Mouse (Mus musculus): ENCODE measurements around the gene Zfp704. TPM values are rescaled to one million over a fixed set of nuclear protein-coding genes. Genes with fewer than 3 reads are reported as not detected.

Gene Zfp704
- total RNA-seq, 2 experiments from 2014 or later = 45.5 to 50.8 TPM

DNA sequence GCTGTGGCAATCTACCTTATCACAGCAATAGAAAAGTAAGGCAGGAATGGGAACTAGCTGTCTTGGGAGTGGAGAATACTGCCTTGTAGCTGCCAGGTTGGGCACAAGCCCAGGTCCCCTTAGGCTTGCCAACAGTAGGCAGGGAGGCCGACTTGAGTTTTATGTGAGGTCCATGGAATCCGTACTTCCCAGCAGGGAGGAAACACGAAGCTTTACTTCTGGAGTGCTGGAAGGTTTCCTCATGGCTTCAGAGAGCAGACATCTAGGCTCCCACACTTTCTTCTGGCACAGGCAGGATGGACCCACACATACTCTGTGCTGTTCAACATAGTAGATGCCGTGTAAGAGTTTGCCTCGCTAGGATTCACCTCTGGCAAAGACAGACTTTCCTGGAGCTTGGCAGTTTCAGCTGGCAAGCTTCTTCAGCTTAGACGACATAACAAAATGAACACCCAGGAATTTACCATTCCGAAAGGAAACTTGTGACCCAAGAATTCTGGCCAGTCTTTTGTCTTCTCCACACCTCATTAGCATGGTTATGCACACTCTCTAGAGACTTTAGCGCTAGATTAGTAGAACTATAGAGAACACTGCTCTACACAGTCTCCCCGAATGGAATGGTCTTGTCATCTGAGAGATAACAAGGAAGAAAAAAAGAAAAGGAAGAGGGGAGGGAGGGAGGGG lies 79.6 kb downstream of the Zfp704 start:
- intact Hi-C loops (cut with DNase I) = no loop called here
- DNase-seq (ENCODE audit: extremely low spot score in 1 of 2, low spot score in 2 of 2) = peak in 1 of 2 experiments; percentile 25

DNA sequence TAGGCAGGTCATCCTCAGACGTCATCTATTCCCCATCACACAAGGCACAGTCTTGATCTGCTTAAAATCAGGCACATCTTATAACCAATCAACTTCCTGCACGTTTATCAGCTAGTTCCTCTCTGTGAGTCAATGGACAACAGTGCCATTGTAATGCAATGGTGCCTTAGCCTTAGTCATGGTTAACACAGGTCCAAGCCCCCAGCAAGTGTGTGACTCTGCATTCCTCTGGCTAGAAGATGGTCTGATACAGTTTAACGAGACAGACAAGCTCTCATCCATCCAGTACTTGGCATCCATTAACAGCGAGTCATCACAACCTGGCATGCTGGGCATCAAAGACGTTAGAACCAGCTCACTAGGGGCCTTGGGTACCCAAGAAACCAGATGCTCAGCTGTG lies 85.5 kb downstream of the Zfp704 start:
- no peak for DNase-seq (ENCODE audit: extremely low spot score in 1 of 2, low spot score in 2 of 2)
- intact Hi-C loops (cut with DNase I) = no loop called here

DNA sequence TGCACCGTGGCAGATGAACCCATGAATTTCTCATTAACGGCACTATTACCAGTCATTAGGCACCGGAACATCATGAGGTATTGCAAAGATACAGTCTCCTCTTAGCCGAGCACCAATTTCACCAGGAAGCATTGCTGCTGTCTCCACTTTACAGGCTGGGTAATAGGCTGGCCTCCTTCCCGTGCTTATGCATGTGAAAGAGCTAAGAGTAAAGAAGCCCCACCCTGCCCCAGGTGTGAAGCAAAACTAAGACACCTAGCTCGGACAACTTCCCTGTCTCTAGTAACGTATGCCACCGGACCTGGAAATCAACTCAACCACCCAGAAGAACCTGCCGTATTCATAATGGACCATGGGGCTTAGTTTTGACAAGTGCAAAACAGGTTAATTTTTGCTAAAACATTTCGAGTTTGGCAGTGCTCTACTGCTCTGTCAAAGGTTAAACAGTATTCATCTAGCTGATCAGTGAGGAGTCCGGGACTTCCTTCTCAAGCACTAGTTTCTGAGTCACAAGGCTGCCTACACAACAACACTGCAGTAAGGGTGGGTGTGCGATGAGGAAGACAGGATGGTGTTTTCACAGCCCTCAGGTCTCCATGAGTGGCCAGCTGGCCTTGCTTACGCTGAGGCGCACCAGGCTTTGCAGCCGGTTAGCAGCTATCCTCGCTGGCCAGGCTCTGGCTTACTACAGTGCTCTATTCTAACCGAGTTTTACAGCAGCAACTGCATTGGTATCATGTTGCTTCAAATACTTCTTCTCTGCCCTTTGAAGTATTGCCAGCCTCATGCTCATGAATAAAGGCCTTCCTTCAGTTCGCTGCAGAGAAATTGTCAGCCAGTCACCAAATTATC lies 86.6 kb downstream of the Zfp704 start:
- peak; percentile 48 to 51 for DNase-seq (ENCODE audit: extremely low spot score in 1 of 2, low spot score in 2 of 2)
- intact Hi-C loops (cut with DNase I) = no loop called here

DNA sequence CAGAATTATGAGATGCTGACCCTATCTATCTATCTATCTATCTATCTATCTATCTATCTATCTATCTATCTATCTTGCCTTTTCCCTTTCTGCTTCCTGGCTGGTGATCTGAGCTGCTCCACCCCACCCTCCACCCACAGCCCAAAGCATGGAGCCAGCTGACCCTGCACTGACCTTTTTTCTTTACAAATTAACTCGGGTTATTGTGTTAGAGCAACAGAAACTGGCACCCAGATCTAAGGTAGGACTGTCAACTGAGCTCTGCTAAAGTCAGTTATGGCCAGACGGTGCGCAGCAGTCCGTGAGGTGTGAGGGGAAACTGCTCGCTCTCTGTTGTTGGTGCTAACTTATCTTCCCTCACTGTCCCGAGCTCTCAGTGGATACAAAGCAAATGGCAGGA lies 87.9 kb downstream of the Zfp704 start:
- no peak for DNase-seq (ENCODE audit: extremely low spot score in 1 of 2, low spot score in 2 of 2)
- intact Hi-C loops (cut with DNase I) = no loop called here

DNA sequence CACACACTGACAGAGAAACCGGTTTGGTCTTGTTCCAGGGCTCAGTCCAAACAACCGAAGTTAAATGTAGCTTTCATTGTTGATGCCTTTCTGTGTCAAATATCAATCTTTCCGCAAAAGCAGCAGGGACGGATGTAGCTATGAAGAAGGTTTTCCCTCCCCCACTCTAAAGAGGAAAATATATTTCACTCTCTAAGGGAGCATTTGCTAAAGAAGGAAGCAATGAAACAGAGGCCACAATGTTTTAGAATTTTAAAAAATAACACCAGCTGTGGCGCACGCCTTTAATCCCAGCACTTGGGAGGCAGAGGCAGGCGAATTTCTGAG lies 89.2 kb downstream of the Zfp704 start:
- intact Hi-C loops (cut with DNase I) = no loop called here
- no peak for DNase-seq (ENCODE audit: extremely low spot score in 1 of 2, low spot score in 2 of 2)

DNA sequence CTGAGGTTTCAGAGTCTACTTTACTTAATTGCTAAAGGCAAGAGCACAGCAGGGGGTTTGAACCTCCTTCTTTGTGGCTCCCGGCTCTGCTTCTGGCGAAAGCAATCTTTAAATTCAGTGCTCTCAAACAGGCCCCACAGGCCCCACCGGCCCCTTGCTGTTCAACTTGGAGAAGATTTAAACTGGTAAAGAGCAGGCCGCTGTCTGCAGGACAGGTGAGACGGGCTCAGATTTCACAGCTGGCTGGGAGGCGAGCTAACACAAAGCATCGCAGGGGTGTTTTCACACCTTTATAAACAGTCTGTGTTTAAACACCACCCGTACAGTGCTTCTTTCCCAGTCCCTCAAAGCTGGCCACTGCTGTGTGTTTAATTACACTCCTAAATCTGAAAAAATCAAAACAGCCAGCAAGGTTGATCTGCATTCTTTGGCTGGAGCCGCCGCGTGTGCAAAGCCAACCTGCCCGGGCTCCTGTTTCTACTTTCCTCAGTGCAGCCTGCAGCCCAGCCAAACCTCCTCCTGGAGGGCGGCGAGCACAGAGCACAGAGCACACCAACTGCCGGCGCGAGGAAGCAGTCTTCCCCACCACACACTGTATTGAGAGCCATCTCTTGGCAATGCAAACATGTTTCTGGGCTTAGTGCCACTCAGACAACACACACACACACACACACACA lies 89.7 kb downstream of the Zfp704 start:
- intact Hi-C loops (cut with DNase I) = no loop called here
- peak; percentile 77 for DNase-seq (ENCODE audit: extremely low spot score in 1 of 2, low spot score in 2 of 2)

DNA sequence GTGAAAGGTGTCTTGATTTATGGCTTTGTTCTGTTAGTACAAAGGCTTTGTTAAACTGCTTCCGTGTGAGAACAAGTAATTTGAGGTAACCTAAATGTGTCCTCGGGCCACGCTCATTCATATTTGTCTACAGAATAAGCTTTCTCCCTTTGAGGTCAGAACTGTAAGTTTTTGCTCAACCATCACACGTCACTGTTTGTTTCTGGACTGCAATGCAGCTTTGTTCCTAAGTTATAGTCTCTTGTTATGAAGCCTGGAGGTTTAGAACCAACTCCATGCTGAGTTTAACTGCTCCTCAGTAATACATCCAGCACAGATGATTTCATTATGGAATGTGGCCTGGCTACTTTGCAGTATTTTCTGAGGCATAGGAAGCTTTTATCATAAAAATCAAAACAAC lies 90.4 kb downstream of the Zfp704 start:
- intact Hi-C loops (cut with DNase I) = no loop called here
- DNase-seq (ENCODE audit: extremely low spot score in 1 of 2, low spot score in 2 of 2) = no peak

DNA sequence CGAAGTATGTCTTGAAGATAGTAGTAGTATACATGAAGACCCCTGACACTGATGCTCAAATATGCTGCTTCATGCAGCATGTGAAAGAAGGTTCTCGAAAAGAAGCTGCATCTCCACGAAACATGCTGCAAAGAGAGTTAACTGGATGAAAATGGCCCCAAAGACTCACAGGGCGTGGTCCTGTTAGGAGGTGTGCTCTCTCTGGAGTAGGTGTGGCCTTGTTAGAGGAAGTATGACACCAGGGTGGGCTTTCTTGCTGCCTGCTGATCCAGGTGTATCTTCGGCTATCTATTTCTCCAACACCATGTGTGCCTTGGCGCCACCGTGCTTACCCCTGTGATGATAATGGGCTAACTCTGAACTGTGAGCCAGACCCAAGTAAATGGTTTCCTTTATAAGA lies 90.9 kb downstream of the Zfp704 start:
- intact Hi-C loops (cut with DNase I) = no loop called here
- DNase-seq (ENCODE audit: extremely low spot score in 1 of 2, low spot score in 2 of 2) = no peak

DNA sequence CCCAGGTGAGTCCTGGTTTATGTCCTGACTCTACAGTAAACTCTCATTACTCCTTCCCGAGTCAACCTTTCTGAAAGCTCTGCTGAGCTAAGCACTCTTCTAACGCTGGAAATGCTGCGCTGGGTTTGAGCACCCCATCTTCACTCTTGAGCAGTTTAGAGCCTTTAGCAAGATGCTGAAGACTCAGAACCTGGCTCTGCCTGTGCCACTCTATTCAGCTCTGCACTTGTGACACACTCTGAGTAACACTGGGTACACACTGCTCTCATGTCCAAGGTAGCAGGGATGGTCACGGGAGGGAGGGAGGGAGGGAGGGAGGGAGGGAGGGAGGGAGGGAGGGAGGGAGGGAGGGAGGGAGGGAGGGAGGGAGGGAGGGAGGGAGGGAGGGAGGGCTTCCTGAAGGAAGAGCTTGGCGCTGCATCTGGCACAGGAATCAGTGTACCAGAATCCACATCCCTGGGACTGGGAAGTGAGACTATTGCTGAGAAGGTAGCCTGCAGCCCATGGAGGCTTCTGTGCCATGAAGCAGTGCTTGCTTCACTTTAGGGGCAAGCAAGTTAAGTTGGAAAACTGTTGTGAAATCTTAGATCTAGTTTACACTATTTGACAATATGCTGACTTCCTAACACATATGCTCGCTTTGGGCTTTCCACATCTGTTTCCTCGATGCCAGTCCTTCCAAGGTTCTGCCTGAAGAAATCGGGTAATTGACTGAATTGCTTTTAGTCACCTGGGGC lies 93.6 kb downstream of the Zfp704 start:
- DNase-seq (ENCODE audit: extremely low spot score in 1 of 2, low spot score in 2 of 2) = no peak

DNA sequence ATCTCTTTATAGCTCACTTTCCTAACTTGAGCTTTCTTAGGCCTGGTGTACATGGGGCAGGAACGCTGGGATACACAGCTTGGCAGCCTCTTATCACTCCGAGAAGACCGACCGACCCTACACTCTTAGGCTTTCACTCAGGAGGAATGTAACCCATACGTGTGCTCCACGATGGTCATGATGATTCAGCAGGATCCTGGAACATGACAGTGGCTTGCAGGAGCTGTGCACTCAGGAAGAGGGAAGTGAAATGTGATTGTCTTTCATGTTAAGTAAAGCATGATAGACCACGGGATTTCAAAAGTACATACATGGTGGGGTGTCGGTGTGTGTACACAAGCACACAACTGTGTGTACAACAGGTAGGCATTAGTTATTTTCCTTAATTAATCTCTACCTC lies 94.4 kb downstream of the Zfp704 start:
- intact Hi-C loops (cut with DNase I) = no loop called here
- DNase-seq (ENCODE audit: extremely low spot score in 1 of 2, low spot score in 2 of 2) = no peak

More for the DNA sequence above, 93.6 kb downstream of the Zfp704 start:
- intact Hi-C loops (cut with DNase I) = no loop called here

DNA sequence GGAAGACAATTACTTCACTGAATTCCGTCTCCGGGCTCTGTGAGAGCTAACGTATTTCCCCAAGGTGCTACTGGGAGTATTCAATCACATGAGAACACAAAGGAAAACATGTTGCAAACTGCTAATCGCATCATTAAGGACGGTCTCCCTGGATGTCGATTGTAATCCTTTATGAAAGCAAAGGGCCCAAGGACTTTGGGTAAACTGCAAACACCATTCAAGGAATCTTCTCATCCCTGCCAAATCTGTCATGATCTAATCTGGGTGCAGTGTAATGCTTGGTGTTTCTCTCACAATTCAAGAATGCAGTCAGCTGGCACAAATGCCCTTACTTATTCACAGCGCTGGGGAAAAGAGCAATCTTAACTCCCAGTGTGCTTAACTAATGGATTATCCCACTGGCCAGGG lies 96.2 kb downstream of the Zfp704 start:
- no peak for DNase-seq (ENCODE audit: extremely low spot score in 1 of 2, low spot score in 2 of 2)
- intact Hi-C loops (cut with DNase I) = no loop called here

DNA sequence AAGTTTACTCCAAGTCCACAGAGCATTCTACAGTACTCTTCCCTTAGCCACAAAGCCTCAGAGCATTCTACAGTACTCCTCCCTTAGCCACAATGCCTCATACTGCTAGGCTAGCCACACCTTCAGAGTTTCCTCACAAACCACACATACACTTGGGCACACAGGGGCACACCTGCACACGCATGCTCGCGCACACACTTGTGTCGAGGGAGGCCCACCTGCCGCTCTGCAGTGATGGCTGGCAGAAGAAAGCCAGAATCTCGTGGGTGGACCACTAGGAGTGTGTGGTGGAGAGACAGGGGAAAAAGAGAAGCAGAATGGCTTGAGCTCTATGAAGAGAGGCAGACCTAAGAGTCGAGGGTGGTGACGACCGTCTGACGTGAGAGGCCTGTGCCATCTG lies 97.7 kb downstream of the Zfp704 start:
- no peak for DNase-seq (ENCODE audit: extremely low spot score in 1 of 2, low spot score in 2 of 2)
- intact Hi-C loops (cut with DNase I) = no loop called here

DNA sequence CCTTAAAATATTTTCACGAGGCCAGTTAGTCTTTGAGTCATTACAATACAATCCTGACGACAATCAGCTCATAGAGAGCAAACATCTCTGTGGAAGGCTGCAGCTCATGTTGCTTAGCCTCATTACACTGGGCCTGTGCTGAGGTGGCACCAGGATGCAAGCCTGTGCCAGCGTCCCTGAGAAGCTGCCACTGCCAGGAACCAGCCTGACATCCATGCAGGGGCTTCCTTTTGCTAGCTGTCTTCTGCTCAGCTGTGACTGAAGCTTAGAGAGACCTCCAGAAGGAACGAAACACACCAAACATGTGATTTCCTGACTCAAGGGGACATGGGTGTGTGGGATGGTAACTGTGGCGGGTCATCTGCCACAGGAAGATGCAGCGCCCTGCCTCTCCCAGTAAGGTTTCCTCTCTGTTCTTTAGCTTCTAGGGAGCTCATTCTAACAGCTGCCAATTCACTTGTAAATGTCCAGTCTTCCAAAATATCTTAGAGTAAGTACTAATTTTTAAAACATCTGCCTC lies 104.1 kb downstream of the Zfp704 start:
- no peak for DNase-seq (ENCODE audit: extremely low spot score in 1 of 2, low spot score in 2 of 2)
- intact Hi-C loops (cut with DNase I) = no loop called here

DNA sequence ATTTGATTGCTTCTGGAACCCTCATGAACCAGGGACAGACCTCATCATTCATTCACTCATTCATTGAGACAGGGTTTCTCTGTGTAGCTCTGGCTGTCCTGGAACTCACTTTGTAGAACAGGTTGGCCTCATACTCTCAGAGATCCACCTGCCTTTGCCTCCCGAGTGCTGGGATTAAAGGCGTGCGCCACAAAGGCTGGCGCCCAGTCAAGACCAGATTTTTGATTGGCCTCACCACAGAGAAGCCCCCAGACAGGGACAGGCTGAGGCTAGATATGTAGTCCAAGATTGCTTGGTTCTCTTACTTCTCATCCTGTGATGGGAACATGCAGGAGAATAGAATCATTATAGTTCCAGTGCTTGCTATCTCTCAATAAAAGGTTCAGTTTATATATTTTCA lies 105.5 kb downstream of the Zfp704 start:
- intact Hi-C loops (cut with DNase I) = no loop called here
- DNase-seq (ENCODE audit: extremely low spot score in 1 of 2, low spot score in 2 of 2) = no peak

DNA sequence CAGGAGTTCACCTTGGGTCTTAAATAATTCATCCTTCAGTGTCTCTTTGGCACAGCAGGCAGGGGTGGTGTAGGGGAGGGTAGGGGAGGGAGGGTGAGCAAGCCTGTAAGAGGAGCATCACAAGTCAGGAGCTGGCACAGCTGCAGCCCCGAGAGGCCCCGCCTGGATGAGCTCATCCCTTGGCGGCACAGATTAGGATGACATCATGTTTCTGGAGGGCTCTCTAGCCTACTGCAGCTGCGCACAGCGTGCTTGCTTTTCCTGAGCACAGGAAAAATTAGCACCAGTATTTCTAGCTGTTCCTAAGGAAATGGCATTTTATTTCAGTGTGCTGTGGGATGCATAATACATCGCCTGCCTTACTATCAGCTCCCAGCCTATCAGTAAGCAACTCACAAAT lies 109.2 kb downstream of the Zfp704 start:
- intact Hi-C loops (cut with DNase I) = no loop called here
- DNase-seq (ENCODE audit: extremely low spot score in 1 of 2, low spot score in 2 of 2) = peak; percentile 91 to 92

DNA sequence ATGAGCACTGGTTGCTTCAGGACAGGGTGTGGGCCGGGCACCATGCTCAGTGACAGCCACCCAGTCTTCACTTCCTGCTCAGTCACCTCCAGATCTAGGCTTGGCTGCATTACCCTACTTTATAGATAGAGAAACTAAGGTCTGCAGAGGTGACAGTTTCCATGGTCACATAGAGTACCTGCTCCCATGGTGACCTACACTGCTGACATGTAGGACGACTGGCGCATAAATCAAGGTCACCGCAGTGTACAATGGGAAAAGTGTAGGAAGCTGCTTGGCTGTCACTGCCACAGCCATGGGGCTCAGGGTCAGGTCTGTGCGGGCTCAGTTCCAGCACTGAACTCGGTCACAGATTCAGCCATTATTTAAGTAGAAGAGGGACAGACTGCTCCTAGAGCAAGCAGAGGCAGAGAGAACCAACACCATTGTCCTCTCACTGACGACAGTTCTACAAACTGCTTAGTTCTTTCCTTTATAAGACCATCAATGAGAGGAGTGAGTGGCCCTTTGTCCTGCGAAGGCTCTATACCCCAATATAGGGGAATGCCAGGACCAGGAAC lies 109.8 kb downstream of the Zfp704 start:
- no peak for DNase-seq (ENCODE audit: extremely low spot score in 1 of 2, low spot score in 2 of 2)
- intact Hi-C loops (cut with DNase I) = no loop called here

DNA sequence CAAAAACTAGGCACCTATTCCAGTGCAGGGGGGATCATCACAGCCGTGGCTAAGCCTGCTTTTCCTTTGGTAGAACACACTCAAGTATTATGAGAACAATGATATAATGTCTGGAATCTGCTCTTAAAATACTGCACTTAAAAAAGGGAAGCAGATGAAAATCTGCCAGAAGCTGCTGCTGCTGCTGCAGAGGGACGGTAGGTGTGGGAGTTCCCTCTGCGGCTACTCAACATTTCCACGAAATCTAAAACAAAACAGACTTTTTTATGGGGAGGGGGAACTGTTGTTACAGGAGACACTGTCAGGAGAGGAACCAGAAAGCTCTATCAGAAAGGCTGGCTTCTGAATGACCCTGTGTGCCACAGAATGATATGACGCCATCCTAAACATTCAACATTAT lies 110.4 kb downstream of the Zfp704 start:
- intact Hi-C loops (cut with DNase I) = no loop called here
- no peak for DNase-seq (ENCODE audit: extremely low spot score in 1 of 2, low spot score in 2 of 2)

DNA sequence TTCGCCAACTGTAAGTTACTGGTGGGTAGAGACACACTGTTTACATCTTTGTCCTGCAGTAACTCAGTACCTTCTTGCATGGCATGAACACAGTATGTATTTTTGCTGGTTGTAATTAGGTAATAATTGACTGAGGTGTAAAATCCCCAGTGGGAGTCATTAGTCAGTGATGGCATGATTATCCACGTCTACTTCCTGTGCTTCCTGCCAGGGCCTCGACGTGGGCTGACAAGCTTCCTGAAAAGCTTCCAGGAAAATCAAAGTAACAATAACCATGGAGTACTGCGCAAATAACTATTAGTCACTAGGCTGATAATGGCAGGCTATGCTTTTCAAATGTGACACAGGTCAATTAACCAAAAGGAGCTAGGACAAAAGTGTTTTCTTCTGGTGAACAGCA lies 112.6 kb downstream of the Zfp704 start:
- intact Hi-C loops (cut with DNase I) = no loop called here
- no peak for DNase-seq (ENCODE audit: extremely low spot score in 1 of 2, low spot score in 2 of 2)

DNA sequence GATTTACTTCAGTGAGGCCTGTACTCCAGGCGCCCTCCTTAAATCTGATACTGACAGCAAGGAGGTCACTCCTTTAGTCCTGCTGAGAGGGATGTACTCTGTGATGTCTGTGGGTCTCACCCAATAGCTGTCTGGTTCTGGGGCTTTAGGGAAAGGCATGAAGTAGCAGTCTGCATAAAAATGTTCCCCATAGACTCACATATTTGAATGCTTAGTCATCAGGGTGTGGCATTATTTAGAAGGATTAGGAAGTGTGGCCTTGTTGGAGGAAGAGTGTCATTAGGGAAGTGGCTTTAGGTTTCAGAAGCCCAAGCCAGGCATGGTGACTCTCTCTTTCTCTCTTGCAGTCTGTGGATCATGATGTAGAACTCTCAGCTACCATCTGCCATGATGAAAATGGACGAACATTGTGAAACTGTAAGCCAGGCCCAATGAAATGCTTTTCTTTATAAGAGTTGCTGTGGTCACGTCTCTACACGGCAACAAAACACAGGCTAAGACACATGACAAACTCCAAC lies 118.1 kb downstream of the Zfp704 start:
- intact Hi-C loops (cut with DNase I) = no loop called here
- DNase-seq (ENCODE audit: extremely low spot score in 1 of 2, low spot score in 2 of 2) = no peak

Data from left cerebral cortex, postnatal 10 days (tissue).